Mouse (Mus musculus) 3134 (cell line): Measurements from ENCODE around the gene Mrgpra2b.
"Not testable (repeated sequence)": the region's sequence is repeated elsewhere in the genome, so short reads cannot be mapped to it uniquely, and the experiment has no call there.

Experiments
- DNase-seq: peaks from one replicate; pipeline ENCODE4 v3.0.0-alpha.2; 2011; ENCODE audit warnings: low spot score; ENCODE audit not compliant: insufficient read length; ENCODE audit errors: extremely low read depth

Mrgpra2b gene

DNA sequence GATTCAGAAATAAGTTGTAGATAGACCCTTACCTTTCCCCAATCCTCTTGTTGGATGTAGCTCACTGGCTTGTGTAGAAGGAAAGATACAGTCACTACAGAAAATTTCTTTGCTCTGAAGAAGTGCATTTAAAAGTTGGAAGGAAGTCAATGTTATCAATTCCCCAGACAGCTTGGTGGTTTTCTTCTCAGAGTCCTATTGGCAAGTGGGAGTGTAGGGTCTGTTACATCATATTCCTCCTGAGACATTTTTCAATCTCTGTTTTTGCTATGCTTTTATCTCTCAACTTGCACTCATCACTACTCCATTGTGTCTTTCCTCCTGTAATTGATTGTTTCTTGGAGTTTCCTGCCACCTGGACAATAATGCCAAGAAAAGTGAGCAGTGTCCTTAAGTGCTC, at the start of gene Mrgpra2b:
Gene Mrgpra2b, minus strand, starts transcription at position 101 of the 400 bp plus-strand sequence.
- DNase-seq, result no peak

DNA sequence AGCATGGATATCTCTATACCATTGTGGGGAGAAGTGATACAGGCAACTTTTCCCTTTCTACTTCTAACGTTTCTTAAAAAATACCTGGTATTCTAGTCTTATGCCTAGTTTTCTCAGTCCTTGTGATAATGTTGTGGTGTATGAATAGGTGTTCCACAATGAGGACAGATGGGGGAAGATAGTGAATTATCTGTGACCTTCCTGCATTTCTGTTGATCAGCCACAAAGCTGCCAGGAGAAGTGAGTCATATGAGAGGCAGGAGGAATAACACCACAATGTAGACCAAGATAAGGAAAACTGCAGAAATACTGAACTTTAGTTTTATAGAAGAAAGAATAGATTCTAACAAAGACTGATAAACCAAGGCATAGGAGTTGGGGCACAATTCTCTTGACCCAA, 12.3 kb downstream of the Mrgpra2b start:
- DNase-seq, result no peak

- DNase-seq, result no peak
These were observed 13.6 kb downstream of the Mrgpra2b start for GRCm38 (mm10) chr7:47515050-47515449.

DNA sequence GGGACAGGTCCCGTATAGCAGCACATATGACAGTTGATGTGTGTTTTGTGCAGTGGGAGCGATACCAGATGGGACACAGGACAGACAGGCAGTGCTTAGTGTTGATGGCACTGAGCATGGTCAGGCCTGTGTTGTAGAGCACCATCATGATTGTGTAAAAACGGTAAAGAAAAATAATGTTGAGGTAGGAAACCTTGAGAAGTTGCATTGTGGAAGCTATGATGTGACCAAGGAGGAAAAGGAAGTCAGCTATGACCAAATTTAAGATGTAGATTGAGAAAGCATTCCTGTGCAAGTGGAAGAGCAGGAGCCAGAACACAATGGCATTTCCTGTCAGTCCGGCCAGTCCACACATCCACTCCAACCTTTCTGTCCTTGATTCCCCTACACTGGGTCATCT, 25.7 kb downstream of the Mrgpra2b start:
- DNase-seq, result no peak

DNA sequence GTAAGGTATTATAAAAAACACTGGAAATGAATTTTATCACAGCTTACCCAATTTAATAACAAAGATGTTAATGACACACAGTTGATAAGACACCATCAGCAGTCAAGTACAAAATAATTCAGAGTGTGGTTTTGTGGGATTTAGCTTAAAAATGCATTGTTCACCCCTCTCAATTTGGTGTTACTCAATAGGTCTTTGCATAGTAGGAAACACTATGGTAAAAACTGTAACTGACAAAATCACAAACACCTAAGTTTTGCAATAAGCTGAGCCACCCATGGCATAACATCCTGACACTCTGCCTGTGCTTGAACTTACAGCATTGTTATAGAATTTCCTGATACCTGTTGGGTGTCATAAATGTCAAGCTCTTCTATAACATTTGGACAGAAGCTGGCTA, 37.4 kb downstream of the Mrgpra2b start:
- not testable (repeated sequence) for DNase-seq

GRCm38 (mm10) chr7:47489438-47489837, 39.2 kb downstream of the Mrgpra2b start:
- not testable (repeated sequence) for DNase-seq

DNA sequence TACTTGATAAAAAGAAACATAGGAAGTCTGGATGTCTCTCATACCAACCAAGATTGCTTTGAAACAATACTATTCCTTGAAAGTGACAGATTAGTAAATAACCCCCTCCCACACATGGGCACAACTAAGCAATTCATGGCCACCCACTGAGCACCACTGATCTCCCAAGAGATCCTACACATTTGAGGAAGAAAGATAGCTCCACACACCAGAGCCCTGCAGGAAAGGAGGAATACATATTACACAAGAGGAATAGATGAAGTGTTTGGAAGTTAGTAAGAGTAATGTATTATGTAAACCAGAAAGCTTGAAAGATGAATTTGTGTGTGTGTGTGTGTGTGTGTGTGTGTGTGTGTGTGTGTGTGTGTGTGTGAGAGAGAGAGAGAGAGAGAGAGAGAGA, 45.5 kb downstream of the Mrgpra2b start:
- DNase-seq, result not testable (repeated sequence)

DNA sequence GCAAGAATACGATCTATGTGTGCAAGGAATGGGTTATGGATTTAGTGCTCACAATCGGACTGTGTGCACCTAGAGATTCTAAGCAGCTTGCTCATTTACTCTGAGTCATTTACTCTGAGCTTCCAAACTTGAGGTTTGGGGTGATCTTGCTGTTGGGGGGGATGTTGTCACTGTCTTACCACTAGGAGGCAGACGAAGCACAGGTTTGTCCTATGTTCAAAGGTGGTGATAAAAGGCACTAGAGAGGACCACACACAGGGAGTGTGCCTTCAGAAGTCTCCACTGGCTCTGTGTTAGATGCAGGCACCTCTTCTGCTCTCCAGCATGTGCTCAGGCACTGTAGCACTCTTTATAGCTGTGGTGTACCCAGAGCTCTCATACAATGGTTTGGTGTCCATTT, 54.8 kb downstream of the Mrgpra2b start:
- DNase-seq, result not testable (repeated sequence)

DNA sequence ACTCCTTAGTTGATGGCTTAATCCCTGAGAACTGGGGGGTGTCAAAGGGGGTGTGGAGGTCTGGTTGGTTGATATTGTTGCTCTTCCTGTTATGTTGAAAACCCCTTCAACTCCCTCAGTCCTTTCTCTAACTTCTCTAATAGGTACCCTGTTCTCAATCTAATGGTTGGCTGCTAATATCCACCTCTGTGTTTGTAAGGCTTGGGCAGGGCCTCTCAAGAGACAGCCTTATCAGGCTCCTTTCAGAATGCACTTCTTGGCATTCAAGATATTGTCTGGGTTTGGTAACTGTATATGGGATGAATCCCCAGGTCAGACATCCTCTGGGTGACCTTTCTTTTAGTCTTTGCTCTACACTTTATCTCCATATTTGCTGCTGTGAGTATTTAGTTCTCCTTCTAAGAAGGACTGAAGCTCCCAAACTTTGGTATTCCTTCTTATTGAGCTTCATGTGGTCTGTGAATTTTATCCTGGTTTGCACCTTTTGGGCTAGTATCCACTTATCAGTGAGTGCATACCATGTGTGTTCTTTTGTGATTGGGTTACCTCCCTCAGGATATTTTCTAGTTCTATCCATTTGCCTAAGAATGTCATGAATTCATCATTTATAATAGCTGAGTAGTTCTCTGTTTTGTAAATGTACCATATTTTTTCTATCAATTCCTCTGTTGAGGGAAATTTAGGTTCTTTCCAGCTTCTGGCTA, 63.2 kb downstream of the Mrgpra2b start:
- DNase-seq, result not testable (repeated sequence)

- not testable (repeated sequence) for DNase-seq
These were observed 76.6 kb downstream of the Mrgpra2b start, which contains the start of gene Mrgpra2a for GRCm38 (mm10) chr7:47452015-47452414. TSS of gene Mrgpra2a (minus strand) at chr7:47452139.

DNA sequence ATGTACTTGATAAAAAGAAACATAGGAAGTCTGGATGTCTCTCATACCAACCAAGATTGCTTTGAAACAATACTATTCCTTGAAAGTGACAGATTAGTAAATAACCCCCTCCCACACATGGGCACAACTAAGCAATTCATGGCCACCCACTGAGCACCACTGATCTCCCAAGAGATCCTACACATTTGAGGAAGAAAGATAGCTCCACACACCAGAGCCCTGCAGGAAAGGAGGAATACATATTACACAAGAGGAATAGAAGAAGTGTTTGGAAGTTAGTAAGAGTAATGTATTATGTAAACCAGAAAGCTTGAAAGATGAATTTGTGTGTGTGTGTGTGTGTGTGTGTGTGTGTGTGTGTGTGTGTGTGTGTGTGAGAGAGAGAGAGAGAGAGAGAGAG, 82.9 kb downstream of the Mrgpra2b start:
- DNase-seq, result not testable (repeated sequence)

DNA sequence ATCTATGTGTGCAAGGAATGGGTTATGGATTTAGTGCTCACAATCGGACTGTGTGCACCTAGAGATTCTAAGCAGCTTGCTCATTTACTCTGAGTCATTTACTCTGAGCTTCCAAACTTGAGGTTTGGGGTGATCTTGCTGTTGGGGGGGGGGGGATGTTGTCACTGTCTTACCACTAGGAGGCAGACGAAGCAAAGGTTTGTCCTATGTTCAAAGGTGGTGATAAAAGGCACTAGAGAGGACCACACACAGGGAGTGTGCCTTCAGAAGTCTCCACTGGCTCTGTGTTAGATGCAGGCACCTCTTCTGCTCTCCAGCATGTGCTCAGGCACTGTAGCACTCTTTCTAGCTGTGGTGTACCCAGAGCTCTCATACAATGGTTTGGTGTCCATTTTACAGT, 92.2 kb downstream of the Mrgpra2b start:
- not testable (repeated sequence) for DNase-seq

- not testable (repeated sequence) for DNase-seq
These were observed 100.7 kb downstream of the Mrgpra2b start for GRCm38 (mm10) chr7:47427815-47428508.
